Comparison of ENCODE assay signal across 29 mouse cellular contexts in genomic region chr12:71141189-71141588, GRCm38 (mm10). TPM values are rescaled to one million over a fixed set of nuclear protein-coding genes. Genes with fewer than 3 reads are reported as not detected.
A peak's percentile ranks its signal among the peaks of the same experiment; 100 is the strongest.
DNase-seq lines count a peak whose midpoint lies in the region; ATAC-seq and TF ChIP-seq lines count a peak whose summit lies in the region.
"Had no signal": no experiment of that assay in that cellular context is flagged by ENCODE, and none has a peak within 500 bp of the region (broad histone marks: within the 10 kb centered on the region; RNA-seq: fewer than 3 reads in every experiment).

No protein-coding gene starts in this region.

- no peaks in the 10 kb centered on the region for H3K27me3 ChIP-seq in liver, postnatal 0 days (ENCODE audit: insufficient read depth, low read length)
- no peaks in the 10 kb centered on the region for H3K27me3 ChIP-seq in Patski
- H3K27me3 ChIP-seq in stomach, postnatal 0 days (ENCODE audit: control insufficient read depth, insufficient read depth, low read length), result no peaks in the 10 kb centered on the region
- H3K27me3 ChIP-seq: hindbrain, embryonic 15.5 days; limb, embryonic 13.5 days; liver, embryonic 13.5 days had no signal

- peaks cover 7% of the 10 kb centered on the region; the same call in 1 of the 2 replicates for H3K4me1 ChIP-seq in liver, postnatal 0 days (ENCODE audit: insufficient read depth)
- H3K4me1 ChIP-seq in stomach, postnatal 0 days (replicated peaks; ENCODE audit: control insufficient read depth, insufficient read depth), result 0 out of 2 replicates have a peak, but pooled peaks cover 2% of the 10 kb centered on the region

- no peak for TF ChIP-seq EP300 in liver, postnatal 0 days (IDR thresholded peaks at IDR 0.05; ENCODE audit: low read depth)
- TF ChIP-seq EP300 in stomach, postnatal 0 days (optimal IDR thresholded peaks at IDR 0.05), result no peak

- TF ChIP-seq CTCF in liver, postnatal 0 days (IDR thresholded peaks at IDR 0.05; ENCODE audit: low read depth), result peak; percentile 14; the same call in 1 of the 2 replicates
- peak; percentile 41 for TF ChIP-seq CTCF in Patski (IDR thresholded peaks at IDR 0.05)
- peak; percentile 29 for TF ChIP-seq CTCF in stomach, postnatal 0 days (IDR thresholded peaks at IDR 0.05; ENCODE audit: low read depth)

- no peak overlapping the region for H3K27ac ChIP-seq in liver, postnatal 0 days (ENCODE audit: low read depth)
- no peak overlapping the region for H3K27ac ChIP-seq in stomach, postnatal 0 days (replicated peaks)
- H3K27ac ChIP-seq: forebrain, embryonic 10.5 days; heart, embryonic 10.5 days; hindbrain, embryonic 15.5 days; kidney, postnatal 0 days; limb, embryonic 13.5 days; liver, embryonic 13.5 days had no signal

- in situ Hi-C loops in Patski (cut with MboI; ENCODE audit: low pct_unique_long_range_greater_than_20kb), result no loop called here

- peaks cover 39% of the 10 kb centered on the region for H3K36me3 ChIP-seq in liver, postnatal 0 days (replicated peaks; ENCODE audit: insufficient read depth, low read length)
- H3K36me3 ChIP-seq in stomach, postnatal 0 days (ENCODE audit: control insufficient read depth, insufficient read depth, low read length), result peaks cover 5% of the 10 kb centered on the region; the same call in 1 of the 2 replicates

- no peak overlapping the region for H3K4me2 ChIP-seq in liver, postnatal 0 days (ENCODE audit: low read depth, low read length)
- no peak overlapping the region for H3K4me2 ChIP-seq in stomach, postnatal 0 days (replicated peaks; ENCODE audit: low read depth)
- H3K4me2 ChIP-seq: hindbrain, embryonic 15.5 days; limb, embryonic 13.5 days; liver, embryonic 13.5 days; lung, embryonic 14.5 days had no signal

- H3K9me3 ChIP-seq in liver, postnatal 0 days (ENCODE audit: low read length), result no peaks in the 10 kb centered on the region
- no peaks in the 10 kb centered on the region for H3K9me3 ChIP-seq in stomach, postnatal 0 days (ENCODE audit: control insufficient read depth, low read length)
- H3K9me3 ChIP-seq: forebrain, embryonic 10.5 days; heart, embryonic 10.5 days; hindbrain, embryonic 15.5 days; limb, embryonic 13.5 days; liver, embryonic 13.5 days had no signal

- POLR2A ChIA-PET in Patski (lab: Charles Lee), result interaction anchor here (0.5 kb wide), 1 partner anchor 172 kb away, joined by 3 read pairs; no protein-coding TSS in a partner anchor

- no peak for ATAC-seq in liver, postnatal 0 days
- ATAC-seq in Patski, result no peak
- no peak for ATAC-seq in stomach, postnatal 0 days (ENCODE audit: low FRiP score, low TSS enrichment)
- ATAC-seq: forebrain, embryonic 16.5 days had no signal

- CTCF ChIA-PET in Patski (lab: Charles Lee), result no interaction called here

- H3K9ac ChIP-seq in liver, postnatal 0 days (replicated peaks), result no peak overlapping the region
- H3K9ac ChIP-seq in stomach, postnatal 0 days (ENCODE audit: low read length), result no peak overlapping the region
- H3K9ac ChIP-seq: hindbrain, embryonic 15.5 days; limb, embryonic 13.5 days; liver, embryonic 13.5 days; lung, embryonic 14.5 days had no signal

- no peak overlapping the region for H3K4me3 ChIP-seq in liver, postnatal 0 days (ENCODE audit: low read depth, low read length)
- no peak overlapping the region for H3K4me3 ChIP-seq in stomach, postnatal 0 days (ENCODE audit: low read depth, low read length)
- H3K4me3 ChIP-seq: forebrain, embryonic 10.5 days; heart, embryonic 10.5 days; hindbrain, embryonic 15.5 days; limb, embryonic 13.5 days; liver, embryonic 13.5 days had no signal

- DNase-seq in liver, postnatal 0 days, result no peak
- no peak for DNase-seq in liver
- DNase-seq in ES-CJ7 (ENCODE audit: low read depth, low spot score), result peak; percentile 41
- no peak for DNase-seq in Patski (ENCODE audit: low read depth, low spot score)
- DNase-seq in stomach, postnatal 0 days (ENCODE audit: low spot score), result no peak
- DNase-seq in kidney, postnatal 36 days, result no peak
- no peak for DNase-seq in cerebellum, adult 9-11 months
- DNase-seq: adrenal gland, adult 2 months; cerebellum, adult 11-12 months; gastrocnemius, postnatal 36 days; kidney, adult 11 months; layer of hippocampus, postnatal 36 days; liver, embryonic 13.5 days; lung, embryonic 14.5 days; lung, postnatal 36 days; midbrain, embryonic 14.5 days; right cerebral cortex, postnatal 14 days; spleen, adult 18-20 months; thymus, postnatal 36 days had no signal

RNA-seq across cellular contexts. Expression of gene 2700049A03Rik, which starts 4.5 kb away (rescaled TPM):
- 2.2 and 2.4 TPM in 2 replicates for polyA plus RNA-seq in liver, postnatal 0 days (2015; fragmentation: Nextera tagmentation; extraction: Ambion mirVana)
- 7.5 TPM for polyA plus RNA-seq in Patski (2021)
- 3.8 and 4.3 TPM in 2 replicates for polyA plus RNA-seq in stomach, postnatal 0 days (2015; fragmentation: Nextera tagmentation; extraction: Ambion mirVana)

RNA-seq across cellular contexts. Expression of gene Timm9, which starts 4.7 kb away (rescaled TPM):
- polyA plus RNA-seq in liver, postnatal 0 days (2015; fragmentation: Nextera tagmentation; extraction: Ambion mirVana), result 58.2 and 61.9 TPM in 2 replicates
- polyA plus RNA-seq in Patski (2021), result 52.0 TPM
- polyA plus RNA-seq in stomach, postnatal 0 days (2015; fragmentation: Nextera tagmentation; extraction: Ambion mirVana), result 55.7 and 60.9 TPM in 2 replicates

RNA-seq across cellular contexts. Expression of gene Tomm20l, which starts 30.0 kb away (rescaled TPM):
- polyA plus RNA-seq in liver, postnatal 0 days (2015; fragmentation: Nextera tagmentation; extraction: Ambion mirVana), result not detected in 2 replicates
- polyA plus RNA-seq in Patski (2021), result not detected
- polyA plus RNA-seq in stomach, postnatal 0 days (2015; fragmentation: Nextera tagmentation; extraction: Ambion mirVana), result not detected in 2 replicates
- polyA plus RNA-seq: embryonic facial prominence, embryonic 11.5 days; forebrain, embryonic 10.5 days; forebrain, embryonic 16.5 days; heart, embryonic 16.5 days; hindbrain, embryonic 15.5 days; kidney, postnatal 0 days; limb, embryonic 13.5 days; liver, embryonic 13.5 days; lung, embryonic 14.5 days; midbrain, embryonic 14.5 days; neural tube, embryonic 11.5 days; stomach, embryonic 14.5 days had no signal
